Mouse (Mus musculus) cerebellum, adult 9-11 months (tissue): Measurements from ENCODE around the gene Gm12789.
"Not testable (repeated sequence)": the region's sequence is repeated elsewhere in the genome, so short reads cannot be mapped to it uniquely, and the experiment has no call there.

Experiments used
- DNase-seq: peaks from one replicate; pipeline ENCODE4 v3.0.0; 2022

Gene Gm12789

DNA sequence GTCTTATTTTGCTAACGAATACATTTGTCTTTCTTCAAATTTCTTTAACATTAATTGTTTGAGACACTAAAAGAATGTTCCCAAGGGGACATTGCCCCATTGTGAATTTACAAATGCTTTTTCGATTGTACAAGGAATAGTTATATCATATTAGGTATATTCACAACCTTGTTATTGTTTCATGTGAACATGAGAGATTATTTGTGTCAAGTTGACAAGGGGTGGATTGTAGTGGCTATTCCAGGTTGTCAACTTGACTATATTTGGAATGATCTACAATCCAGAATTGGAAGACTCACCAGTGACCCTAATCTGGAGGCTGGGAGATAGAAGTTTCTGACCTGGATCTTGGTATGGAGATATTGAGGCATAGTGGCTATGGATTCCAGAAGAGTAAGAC is at the start of gene Gm12789:
TSS of gene Gm12789 (plus strand) at position 301 of the 400 bp plus-strand sequence.
- not testable (repeated sequence) for DNase-seq

DNA sequence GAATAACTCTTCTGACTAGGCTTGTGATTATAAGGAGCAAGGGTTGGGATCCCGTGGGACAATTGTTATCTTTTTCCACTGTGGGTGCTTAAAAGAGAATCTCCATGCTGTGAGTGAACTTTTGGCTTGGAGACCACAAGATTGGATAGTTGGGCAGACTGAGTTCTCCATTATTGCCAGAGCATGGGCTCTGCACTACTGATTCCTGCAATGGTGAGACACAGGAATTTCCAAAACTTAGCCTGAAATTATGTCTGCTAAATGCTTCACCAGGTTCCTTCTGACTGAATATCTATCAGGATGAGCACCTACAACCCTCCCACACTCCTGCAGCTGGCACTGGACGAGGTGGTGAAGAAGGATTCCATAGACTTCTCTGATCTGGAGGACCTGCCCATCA is 46.3 kb upstream of the Gm12789 start, which contains the start of gene Gm12794:
TSS of gene Gm12794 (plus strand) at position 301 of the 400 bp plus-strand sequence.
- not testable (repeated sequence) for DNase-seq

DNA sequence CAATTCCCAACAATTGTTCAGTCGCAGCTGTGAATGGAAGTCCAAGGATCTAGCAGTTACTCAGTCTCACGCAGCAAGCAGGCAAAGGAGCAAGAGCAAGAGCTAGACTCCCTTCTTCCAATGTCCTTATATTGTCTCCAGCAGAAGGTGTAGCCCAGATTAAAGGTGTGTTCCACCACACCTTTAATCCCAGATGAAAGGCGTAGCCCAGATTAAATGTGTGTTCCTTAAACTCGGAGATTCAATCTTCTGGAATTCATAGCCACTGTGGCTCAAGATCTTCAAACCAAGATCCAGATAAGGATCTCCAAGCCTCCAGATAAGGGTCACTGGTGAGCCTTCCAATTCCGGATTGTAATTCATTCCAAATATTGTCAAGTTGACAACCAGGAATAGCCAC is 5.5 kb upstream of the Gm12789 start, which contains the start of gene Gm12790:
TSS of gene Gm12790 (minus strand) at position 101 of the 400 bp plus-strand sequence.
- not testable (repeated sequence) for DNase-seq

DNA sequence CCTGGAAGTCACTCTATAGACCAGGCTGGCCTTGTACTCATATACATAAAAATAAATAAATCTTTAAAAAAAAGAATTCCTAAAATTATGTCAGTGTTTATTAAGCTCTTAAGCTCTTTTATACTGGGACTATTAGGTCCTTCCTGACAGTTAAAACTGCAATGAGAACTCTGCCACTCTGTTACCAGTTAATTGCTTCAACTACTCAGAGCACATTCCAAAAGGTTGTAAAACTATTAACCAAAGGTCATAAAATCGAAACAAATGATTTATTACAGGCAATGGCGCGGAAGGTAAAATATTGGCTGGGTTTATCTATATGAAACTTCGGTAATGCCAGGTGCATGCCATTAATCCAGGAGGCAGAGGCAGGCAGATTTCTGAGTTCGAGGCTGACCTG is 748 bp upstream of the Gm12789 start:
- DNase-seq, result no peak

DNA sequence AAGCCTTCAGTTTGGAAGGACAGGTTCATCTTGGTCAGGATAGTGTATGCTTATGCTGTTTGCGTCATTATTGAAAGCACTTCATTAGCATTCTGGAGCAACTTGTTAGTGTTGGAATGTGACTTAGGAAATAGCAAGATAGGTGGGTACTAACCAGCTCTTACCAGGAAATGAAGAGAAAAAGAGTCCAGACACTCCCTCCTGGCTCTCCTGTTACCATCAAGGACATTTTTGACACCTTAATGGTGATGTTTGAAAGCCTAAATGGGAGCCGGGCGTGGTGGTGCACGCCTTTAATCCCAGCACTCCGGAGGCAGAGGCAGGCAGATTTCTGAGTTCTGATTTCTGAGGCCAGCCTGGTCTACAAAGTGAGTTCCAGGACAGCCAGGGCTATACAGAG is 11.0 kb downstream of the Gm12789 start:
- DNase-seq, result no peak

DNA sequence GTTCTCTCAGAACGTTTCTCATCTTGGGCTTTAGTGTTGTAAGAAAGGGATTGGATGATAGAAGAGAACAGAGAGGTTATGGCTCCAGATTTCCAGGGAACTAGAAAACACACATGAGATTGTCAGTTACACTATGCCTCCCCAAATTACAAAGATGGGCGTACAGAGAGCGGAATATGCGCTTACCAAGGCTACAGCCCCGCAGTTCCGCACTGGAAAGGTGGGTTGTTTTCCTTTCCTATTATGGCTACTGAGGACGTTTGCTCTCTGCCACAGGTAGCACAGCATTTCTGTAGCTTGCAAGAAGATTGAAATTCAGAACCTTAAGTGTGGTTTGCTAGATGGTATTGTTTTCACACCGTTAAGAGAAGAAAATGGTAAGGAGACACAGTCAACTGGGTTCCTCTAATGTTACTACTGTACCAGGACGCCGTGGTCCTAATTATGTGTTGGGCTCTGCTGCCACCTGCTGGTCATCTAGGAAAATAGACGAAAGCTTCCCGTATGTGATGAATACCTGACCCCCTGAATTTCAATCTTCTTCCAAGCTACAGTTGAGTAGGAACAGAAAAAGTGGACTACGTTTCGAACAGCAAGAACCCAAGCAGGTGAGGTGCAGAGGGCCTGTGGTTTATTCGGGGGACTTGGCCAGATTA is 12.0 kb downstream of the Gm12789 start:
- peak; percentile 49 for DNase-seq

DNA sequence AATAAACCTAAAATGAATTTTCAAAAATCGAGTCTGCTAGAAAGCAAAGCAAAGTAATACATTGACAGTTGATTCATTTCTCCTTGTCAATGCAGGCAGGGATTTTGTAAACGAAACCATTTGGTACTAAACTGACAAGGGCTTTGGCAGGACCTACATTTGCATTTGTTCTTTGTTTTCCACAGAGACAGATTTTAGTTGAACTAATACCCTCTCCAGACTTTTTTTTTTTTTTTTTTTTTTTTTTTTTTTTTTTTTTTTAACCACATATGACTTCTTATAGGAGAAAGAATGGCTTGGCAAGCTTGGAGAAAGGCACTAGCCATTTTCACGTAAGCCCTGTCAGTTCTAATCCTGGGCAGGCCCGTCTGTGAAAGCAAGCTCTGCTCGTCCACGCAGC is 40.2 kb downstream of the Gm12789 start:
- DNase-seq, result no peak
